Mouse (Mus musculus) spleen, postnatal 14 days (tissue): ENCODE results near the gene Ndst2.
A peak's percentile ranks its signal among the peaks of the same experiment; 100 is the strongest.

Experiments used
- DNase-seq, 2 experiments: peaks; one replicate each; pipeline ENCODE4 v3.0.0; 2021 to 2022; ENCODE audit warnings: low spot score in 2 of 2

Gene Ndst2

DNA sequence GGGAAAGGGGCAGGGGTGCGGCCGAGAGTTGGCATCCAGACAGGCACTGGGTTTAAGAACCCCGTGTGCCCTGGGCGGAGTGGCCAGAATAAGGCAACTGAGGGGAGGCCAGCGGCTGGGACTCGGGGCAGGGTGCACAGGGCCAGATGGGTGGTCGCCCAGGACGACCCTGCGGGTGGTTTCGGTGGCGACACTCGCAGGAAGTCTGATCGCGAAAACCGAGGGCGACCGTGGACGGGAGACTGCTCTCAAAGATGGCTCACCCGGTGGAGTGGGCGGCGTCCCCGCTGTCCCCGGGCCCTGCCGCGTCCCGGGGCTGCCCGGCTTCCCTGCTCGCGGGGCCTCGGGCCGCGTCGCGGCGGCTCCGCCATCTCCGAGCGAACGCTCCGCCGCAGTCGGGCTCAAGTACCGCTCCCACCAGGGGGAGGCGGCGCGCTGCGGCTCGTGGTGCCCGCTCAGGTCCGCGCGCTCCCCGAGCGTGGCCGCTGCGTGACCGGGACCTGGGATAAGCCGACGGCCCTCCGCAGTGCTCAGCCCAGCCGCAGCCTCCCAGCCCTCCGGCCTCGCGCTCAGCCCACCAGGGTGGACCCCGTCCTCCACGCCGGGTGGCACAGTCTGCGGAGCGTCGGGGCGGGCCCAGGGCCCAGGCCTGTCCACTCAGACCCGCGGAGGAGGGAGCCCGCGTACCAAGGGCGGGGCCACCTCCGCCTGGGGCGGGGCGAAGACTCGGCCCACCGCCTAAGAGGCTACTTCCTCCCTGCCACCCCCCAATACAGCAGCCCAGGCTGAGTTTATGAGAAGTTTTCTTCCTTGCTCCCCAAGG, at the start of gene Ndst2:
Ndst2 (minus strand) TSS at position 611 of the 823 bp plus-strand sequence.
- peak; percentile 79 to 86 for DNase-seq

DNA sequence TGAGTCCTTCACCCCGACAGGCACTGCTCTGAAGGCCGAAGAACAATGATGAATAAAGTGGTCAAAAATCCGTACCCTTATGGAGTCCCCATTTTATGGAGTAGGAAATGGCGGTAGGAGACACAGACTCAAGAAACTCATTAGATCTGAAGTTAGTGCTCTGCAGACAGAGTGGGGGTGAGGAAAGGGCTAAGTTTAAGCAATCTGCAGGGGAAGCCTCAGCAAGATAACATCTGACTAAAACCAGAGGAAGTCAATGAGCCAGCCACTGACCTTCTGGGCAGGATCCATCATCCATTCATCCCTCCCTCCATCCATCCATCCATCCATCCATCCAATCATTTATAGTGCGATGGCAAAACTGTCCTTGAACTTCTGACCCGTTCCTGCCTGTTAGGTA, 49.2 kb upstream of the Ndst2 start:
- DNase-seq, result no peak

DNA sequence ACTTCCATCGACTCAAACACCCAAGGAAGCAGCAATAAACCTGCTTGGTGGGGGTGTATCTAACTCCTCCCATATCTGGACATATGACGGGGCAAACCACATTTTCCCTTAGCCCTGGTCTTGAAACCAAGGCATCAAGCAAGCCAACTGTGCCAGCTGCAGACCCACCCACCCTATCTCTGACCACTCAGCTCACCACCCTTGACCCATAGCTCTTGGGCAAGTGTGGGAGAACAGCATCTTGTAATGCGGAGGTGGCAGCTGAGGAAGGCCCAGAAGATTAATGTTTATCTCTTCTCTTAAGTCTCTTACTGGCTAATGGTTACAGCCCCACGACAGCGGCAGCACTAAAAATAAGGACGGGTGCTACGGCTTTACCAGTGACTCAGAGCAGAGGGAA, 48.5 kb upstream of the Ndst2 start:
- no peak for DNase-seq

DNA sequence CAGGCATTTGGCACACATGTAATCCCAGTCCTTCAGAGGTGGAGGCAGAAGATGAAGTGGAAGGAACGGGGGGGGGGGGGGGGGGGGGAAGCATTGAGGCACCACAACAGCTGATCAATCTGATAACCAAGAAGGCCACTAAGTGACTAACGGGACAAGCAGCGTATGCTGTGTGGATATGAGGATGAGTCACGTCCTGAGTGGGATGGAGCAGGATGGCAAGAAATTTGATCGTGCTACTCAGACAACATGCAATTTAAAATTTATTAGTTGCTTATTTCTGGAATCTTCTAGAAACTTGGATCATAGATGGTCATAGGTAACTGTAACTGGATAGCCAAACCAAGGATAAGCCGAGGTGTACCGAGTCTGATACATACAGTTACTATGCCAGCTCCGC, 45.9 kb upstream of the Ndst2 start:
- DNase-seq, result no peak

DNA sequence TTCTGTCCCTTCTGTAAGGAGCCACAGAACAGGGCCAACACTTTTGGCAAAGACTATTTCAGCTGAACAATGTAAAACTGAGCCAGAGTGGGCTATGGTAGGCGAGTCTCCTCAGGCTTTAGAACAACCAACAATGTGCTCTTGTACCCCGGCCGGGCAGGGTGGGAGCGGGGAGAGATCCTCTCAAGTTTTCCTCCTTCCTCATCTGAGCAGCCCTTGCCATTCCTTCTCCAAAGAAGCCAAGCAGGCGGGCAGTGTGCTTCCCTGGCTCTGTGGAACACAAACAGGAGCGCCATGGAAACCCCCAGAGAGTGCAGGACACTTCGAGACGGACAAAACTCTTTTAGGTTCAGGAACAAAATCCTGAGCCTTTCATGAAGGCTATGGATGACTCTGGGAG, 44.1 kb upstream of the Ndst2 start:
- no peak for DNase-seq

DNA sequence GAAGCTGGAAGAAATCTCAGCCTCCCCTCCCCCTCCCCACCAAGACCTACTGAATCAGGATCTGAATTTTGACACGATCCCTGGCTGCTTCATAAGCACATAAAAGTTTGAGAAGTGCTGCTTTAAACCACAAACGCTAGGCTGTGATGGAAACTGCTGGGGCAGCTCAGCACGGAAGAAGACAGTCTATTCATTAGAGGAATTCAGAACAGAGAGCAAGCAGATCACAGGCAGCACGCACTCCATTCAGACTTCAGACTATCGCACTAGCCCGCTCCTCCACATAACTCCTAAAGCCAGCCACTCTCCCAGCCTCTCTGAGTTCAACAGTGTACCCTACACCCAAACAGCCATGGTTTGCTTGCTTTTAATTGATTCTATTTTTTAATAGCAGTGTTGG, 41.3 kb upstream of the Ndst2 start:
- no peak for DNase-seq

DNA sequence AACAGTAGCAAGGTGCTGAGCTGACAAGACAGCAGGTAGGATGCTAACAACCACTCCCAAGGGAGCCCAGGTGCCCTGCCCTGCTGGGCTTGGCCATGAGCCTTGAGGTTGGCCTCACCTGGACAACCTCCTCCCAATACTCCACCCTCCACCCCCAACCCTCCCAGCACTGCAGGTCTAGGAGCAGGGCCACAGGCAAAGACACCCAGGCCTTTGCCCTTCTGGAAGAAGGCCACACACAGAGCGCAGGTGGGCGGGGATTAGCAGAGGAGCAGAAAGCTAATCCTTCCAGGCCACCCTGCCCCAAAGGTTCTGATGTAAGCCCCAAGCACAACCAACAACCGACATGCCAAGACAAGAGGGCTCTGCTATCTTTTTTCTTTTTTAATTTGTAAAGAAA, 39.0 kb upstream of the Ndst2 start:
- DNase-seq, result no peak

GRCm38 (mm10) chr14:20772808-20773207, 38.4 kb upstream of the Ndst2 start:
- DNase-seq, result no peak

GRCm38 (mm10) chr14:20771941-20772340, 37.6 kb upstream of the Ndst2 start:
- DNase-seq, result no peak

DNA sequence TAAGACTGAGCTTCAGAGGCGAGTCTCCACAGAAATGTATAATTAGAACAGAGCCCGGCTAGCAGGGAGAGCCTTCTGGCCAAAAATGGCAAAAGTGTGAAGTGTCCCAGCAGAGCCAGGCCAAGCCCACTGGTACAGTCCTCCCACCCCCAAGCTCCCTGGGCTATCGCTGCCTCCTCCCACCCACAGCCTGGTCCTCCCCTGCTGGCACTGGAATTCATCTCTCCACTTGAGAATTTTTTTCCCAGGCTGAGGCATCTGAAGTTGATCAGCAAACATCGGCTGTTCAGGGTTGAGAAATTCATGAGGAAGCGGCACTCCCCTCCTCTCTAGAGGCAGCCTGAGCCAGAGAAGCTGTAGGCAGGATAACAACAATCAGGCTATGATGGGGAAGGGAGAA, 34.2 kb upstream of the Ndst2 start:
- DNase-seq, result no peak

GRCm38 (mm10) chr14:20767936-20768335, 33.6 kb upstream of the Ndst2 start:
- no peak for DNase-seq

GRCm38 (mm10) chr14:20765642-20766258, 31.4 kb upstream of the Ndst2 start:
- DNase-seq, result peak; percentile 63 to 78

- DNase-seq, result no peak
Measured at GRCm38 (mm10) chr14:20764942-20765341, 30.6 kb upstream of the Ndst2 start.

DNA sequence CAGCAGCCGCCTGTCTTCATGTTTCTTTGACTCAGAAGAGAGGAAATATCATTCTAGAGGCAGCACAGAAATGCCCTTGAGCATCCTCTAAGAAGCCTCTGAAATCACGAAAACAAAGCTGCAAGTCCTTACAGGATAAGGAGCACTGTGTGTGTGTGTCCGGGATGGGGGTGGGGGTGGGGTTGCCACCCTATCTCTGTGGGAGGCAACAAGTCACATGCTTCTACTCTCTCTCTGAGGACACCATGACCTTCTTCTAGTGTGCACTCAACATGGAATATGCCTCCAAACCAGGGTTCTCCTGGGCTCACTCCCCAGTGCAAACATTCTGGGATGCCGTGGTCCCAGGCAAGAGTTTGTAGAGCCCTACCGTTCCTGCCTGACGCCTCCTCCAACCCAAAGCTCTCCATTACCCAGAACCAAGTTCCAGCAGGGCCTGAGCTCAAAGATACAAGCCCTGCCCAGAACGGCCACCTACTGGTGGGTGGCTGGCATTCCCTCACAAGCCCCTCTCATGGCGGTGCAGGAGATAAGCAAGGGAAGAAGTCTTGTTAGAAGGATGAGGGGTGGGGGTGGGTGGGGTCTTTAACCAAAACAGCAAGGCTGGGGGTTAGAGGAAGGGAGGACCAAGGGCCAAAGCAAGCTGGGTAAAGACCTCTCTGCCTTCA, 24.5 kb upstream of the Ndst2 start:
- DNase-seq, result no peak

GRCm38 (mm10) chr14:20757370-20757907, 23.1 kb upstream of the Ndst2 start:
- no peak for DNase-seq

DNA sequence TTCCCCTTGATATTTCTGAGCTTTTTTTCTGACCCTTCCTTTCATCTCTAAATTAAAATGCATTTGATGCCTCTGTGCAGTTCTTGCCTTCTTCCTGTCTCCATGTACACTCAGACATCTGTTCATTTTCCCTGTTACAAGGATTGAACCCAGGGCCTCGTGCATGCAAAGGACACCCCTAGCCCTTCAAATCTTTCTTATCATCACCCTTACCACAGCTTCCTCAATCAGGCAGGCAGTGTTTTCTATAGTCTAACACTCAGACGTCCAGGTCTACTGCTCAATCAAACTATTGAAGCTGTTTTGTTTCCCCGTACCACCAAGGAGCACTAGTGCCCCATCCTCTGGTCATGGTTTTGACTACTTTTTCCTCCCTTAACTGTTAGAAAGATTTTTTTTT, 19.4 kb upstream of the Ndst2 start:
- no peak for DNase-seq

GRCm38 (mm10) chr14:20750503-20750902, 16.1 kb upstream of the Ndst2 start:
- no peak for DNase-seq

GRCm38 (mm10) chr14:20749494-20750051, 15.2 kb upstream of the Ndst2 start:
- no peak for DNase-seq

- no peak for DNase-seq
Measured at GRCm38 (mm10) chr14:20748388-20748787, 14.0 kb upstream of the Ndst2 start.

GRCm38 (mm10) chr14:20746935-20747334, 12.6 kb upstream of the Ndst2 start:
- no peak for DNase-seq

DNA sequence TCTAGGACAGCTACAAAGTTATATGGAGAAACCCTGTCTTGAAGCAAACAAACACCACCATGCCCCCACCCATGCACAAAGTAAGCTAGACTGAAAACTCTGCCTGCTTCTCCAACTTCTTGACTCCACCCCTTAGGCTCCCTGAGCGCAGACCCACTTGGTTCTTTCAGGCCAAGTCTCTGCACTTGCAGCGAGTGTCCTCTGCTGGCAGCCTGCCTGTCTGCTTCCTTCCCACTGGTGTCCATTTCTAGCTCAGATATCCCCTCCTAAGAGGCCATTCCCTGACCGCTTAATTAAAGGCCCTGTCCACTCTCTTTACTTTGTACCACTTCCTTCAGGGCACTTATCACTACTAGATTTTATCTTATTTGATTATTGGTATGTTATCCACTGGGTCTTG, 9.3 kb upstream of the Ndst2 start:
- no peak for DNase-seq

- DNase-seq, result no peak
Measured at GRCm38 (mm10) chr14:20741301-20741700, 6.9 kb upstream of the Ndst2 start.
